23 mouse cellular contexts compared by ENCODE assay signal in genomic region chr3:53939684-53940189, GRCm38 (mm10).
DNase-seq lines count a peak whose midpoint lies in the region; ATAC-seq and TF ChIP-seq lines count a peak whose summit lies in the region.
"Had no signal": no experiment of that assay in that cellular context is flagged by ENCODE, and none has a peak within 500 bp of the region (broad histone marks: within the 10 kb centered on the region; RNA-seq: fewer than 3 reads in every experiment).

No protein-coding gene starts in this region.

- WGBS in forebrain, embryonic 14.5 days = 90% methylated on average over 3 of the region's 3 CpGs
- WGBS in liver, postnatal 0 days (ENCODE audit: insufficient replicate concordance) = 70% methylated on average over 3 of the region's 3 CpGs

- no peak overlapping the region for H3K4me2 ChIP-seq in CH12.LX (ENCODE audit: insufficient read depth, low read depth, poor library complexity, severe bottlenecking)
- H3K4me2 ChIP-seq in forebrain, embryonic 14.5 days (ENCODE audit: low read length) = no peak overlapping the region
- no peak overlapping the region for H3K4me2 ChIP-seq in liver, postnatal 0 days (ENCODE audit: low read depth, low read length)
- H3K4me2 ChIP-seq: embryonic facial prominence, embryonic 13.5 days; embryonic facial prominence, embryonic 15.5 days; forebrain, embryonic 12.5 days; forebrain, embryonic 15.5 days had no signal

- DNase-seq in 3T3-L1 (ENCODE audit: low read depth, low spot score) (peak; percentile 70), CH12.LX (ENCODE audit: extremely low read depth) (peak; percentile 6)
- no peak for DNase-seq in forebrain, embryonic 14.5 days (ENCODE audit: low spot score)
- DNase-seq in liver, postnatal 0 days = no peak
- no peak for DNase-seq in right cerebral cortex, adult 2 months (ENCODE audit: low spot score in 2 of 2)
- DNase-seq: adrenal gland, adult 2 months; adrenal gland, postnatal 10 days; adrenal gland, postnatal 25 days; cerebellum, adult 11 months; cerebellum, adult 18-20 months; cerebellum, adult 8-10 months; cerebellum, adult 9-11 months; cerebellum, postnatal 14 days; cerebellum, postnatal 36 days; embryo, embryonic 11 days; forebrain, postnatal 0 days had no signal

- TF ChIP-seq RAD21 in CH12.LX (IDR thresholded peaks at IDR 0.05; ENCODE audit: low read depth, low read length) = no peak

- no peaks in the 10 kb centered on the region for H3K4me1 ChIP-seq in CH12.LX (ENCODE audit: control insufficient read depth in 1 of 2, insufficient read depth in 2 of 2)
- no peaks in the 10 kb centered on the region for H3K4me1 ChIP-seq in forebrain, embryonic 14.5 days (ENCODE audit: control insufficient read depth, insufficient read depth, low read length)
- no peaks in the 10 kb centered on the region for H3K4me1 ChIP-seq in liver, postnatal 0 days (ENCODE audit: insufficient read depth)
- H3K4me1 ChIP-seq: embryonic facial prominence, embryonic 13.5 days; embryonic facial prominence, embryonic 15.5 days; forebrain, embryonic 10.5 days; forebrain, embryonic 12.5 days; forebrain, embryonic 15.5 days had no signal

- dilution Hi-C loops in CH12.LX (cut with MboI; ENCODE audit: extremely low pct_ligation_motif_present, extremely low pct_unique_long_range_greater_than_20kb, low sequenced_read_pairs) = no loop called here

- no peaks in the 10 kb centered on the region for H3K27me3 ChIP-seq in CH12.LX (replicated peaks)
- H3K27me3 ChIP-seq in forebrain, embryonic 14.5 days (replicated peaks; ENCODE audit: control insufficient read depth, insufficient read depth, low read length) = no peaks in the 10 kb centered on the region
- no peaks in the 10 kb centered on the region for H3K27me3 ChIP-seq in liver, postnatal 0 days (ENCODE audit: insufficient read depth, low read length)
- H3K27me3 ChIP-seq: embryonic facial prominence, embryonic 13.5 days; embryonic facial prominence, embryonic 15.5 days; forebrain, embryonic 12.5 days; forebrain, embryonic 15.5 days had no signal

- H3K9ac ChIP-seq in CH12.LX (ENCODE audit: insufficient read depth, low read depth) = no peak overlapping the region
- no peak overlapping the region for H3K9ac ChIP-seq in forebrain, embryonic 14.5 days (ENCODE audit: low read length)
- no peak overlapping the region for H3K9ac ChIP-seq in liver, postnatal 0 days (replicated peaks)
- H3K9ac ChIP-seq: embryonic facial prominence, embryonic 13.5 days; embryonic facial prominence, embryonic 15.5 days; forebrain, embryonic 12.5 days; forebrain, embryonic 15.5 days; forebrain, postnatal 0 days had no signal

- no peak for ATAC-seq in forebrain, embryonic 14.5 days
- no peak for ATAC-seq in liver, postnatal 0 days
- ATAC-seq: CD4-positive, CD25-positive, alpha-beta regulatory T cell, adult 4 months; forebrain, embryonic 15.5 days; forebrain, postnatal 0 days had no signal

- no peak for TF ChIP-seq POLR2A in CH12.LX (IDR thresholded peaks at IDR 0.05; ENCODE audit: low read depth, low read length)

- no peaks in the 10 kb centered on the region for H3K9me3 ChIP-seq in CH12.LX (replicated peaks; ENCODE audit: low read length)
- no peaks in the 10 kb centered on the region for H3K9me3 ChIP-seq in forebrain, embryonic 14.5 days (replicated peaks; ENCODE audit: control insufficient read depth, low read length)
- H3K9me3 ChIP-seq in liver, postnatal 0 days (ENCODE audit: low read length) = no peaks in the 10 kb centered on the region
- H3K9me3 ChIP-seq: embryonic facial prominence, embryonic 13.5 days; embryonic facial prominence, embryonic 15.5 days; forebrain, embryonic 10.5 days; forebrain, embryonic 12.5 days; forebrain, embryonic 15.5 days had no signal

- in situ Hi-C loops in CH12.LX (cut with MboI; ENCODE audit: low pct_ligation_motif_present, low pct_unique_long_range_greater_than_20kb, low sequenced_read_pairs) = no loop called here

- no peak overlapping the region for H3K4me3 ChIP-seq in CH12.LX (replicated peaks in 1 of 3; ENCODE audit: low read depth in 2 of 3, low read length in 2 of 3, poor library complexity in 1 of 3)
- no peak overlapping the region for H3K4me3 ChIP-seq in forebrain, embryonic 14.5 days (ENCODE audit: low read depth, low read length)
- H3K4me3 ChIP-seq in liver, postnatal 0 days (ENCODE audit: low read depth, low read length) = no peak overlapping the region
- H3K4me3 ChIP-seq: embryonic facial prominence, embryonic 13.5 days; embryonic facial prominence, embryonic 15.5 days; erythroblast, embryonic 14.5 days; forebrain, embryonic 10.5 days; forebrain, embryonic 12.5 days; forebrain, embryonic 15.5 days had no signal

- H3K27ac ChIP-seq in CH12.LX (ENCODE audit: insufficient read depth, low read depth) = no peak overlapping the region
- no peak overlapping the region for H3K27ac ChIP-seq in forebrain, embryonic 14.5 days (ENCODE audit: low read depth, low read length)
- no peak overlapping the region for H3K27ac ChIP-seq in liver, postnatal 0 days (ENCODE audit: low read depth)
- H3K27ac ChIP-seq: embryonic facial prominence, embryonic 13.5 days; embryonic facial prominence, embryonic 15.5 days; forebrain, embryonic 10.5 days; forebrain, embryonic 12.5 days; forebrain, embryonic 15.5 days had no signal

- TF ChIP-seq CTCF in CH12.LX (conservative IDR thresholded peaks at IDR 0.05 in 1 of 2, IDR thresholded peaks at IDR 0.05 in 1 of 2; ENCODE audit: low read depth in 2 of 2, low read length in 2 of 2) = no peak
- no peak for TF ChIP-seq CTCF in liver, postnatal 0 days (IDR thresholded peaks at IDR 0.05; ENCODE audit: low read depth)

- no peaks in the 10 kb centered on the region for H3K36me3 ChIP-seq in CH12.LX (replicated peaks in 1 of 2; ENCODE audit: control insufficient read depth in 1 of 2, insufficient read depth in 1 of 2, low read length in 1 of 2)
- H3K36me3 ChIP-seq in forebrain, embryonic 14.5 days (ENCODE audit: control insufficient read depth, insufficient read depth, low read length) = no peaks in the 10 kb centered on the region
- H3K36me3 ChIP-seq in liver, postnatal 0 days (replicated peaks; ENCODE audit: insufficient read depth, low read length) = no peaks in the 10 kb centered on the region
- H3K36me3 ChIP-seq: embryonic facial prominence, embryonic 13.5 days; embryonic facial prominence, embryonic 15.5 days; forebrain, embryonic 10.5 days; forebrain, embryonic 12.5 days; forebrain, embryonic 15.5 days had no signal

- no peaks in the 10 kb centered on the region for H3K79me2 ChIP-seq in CH12.LX (replicated peaks; ENCODE audit: control insufficient read depth, extremely low read depth, insufficient read depth, poor library complexity, severe bottlenecking)

- no peak for TF ChIP-seq EP300 in CH12.LX (IDR thresholded peaks at IDR 0.05; ENCODE audit: low read length)
- TF ChIP-seq EP300 in liver, postnatal 0 days (IDR thresholded peaks at IDR 0.05; ENCODE audit: low read depth) = no peak

TF ChIP-seq in CH12.LX, 34 proteins besides CTCF, POLR2A, EP300 and RAD21:
- TF ChIP-seq ZC3H11A (IDR thresholded peaks at IDR 0.05; ENCODE audit: low read depth, low read length) (no peak), ZMIZ1 (IDR thresholded peaks at IDR 0.05; ENCODE audit: low read depth, low read length) (no peak), MEF2A (IDR thresholded peaks at IDR 0.05; ENCODE audit: borderline replicate concordance, low read depth, low read length) (no peak), TCF12 (IDR thresholded peaks at IDR 0.05; ENCODE audit: low read depth, low read length) (no peak), SMC3 (IDR thresholded peaks at IDR 0.05; ENCODE audit: low read depth, low read length) (no peak), NRF1 (IDR thresholded peaks at IDR 0.05; ENCODE audit: low read depth, low read length) (no peak), ZKSCAN1 (IDR thresholded peaks at IDR 0.05; ENCODE audit: borderline replicate concordance, low read depth, low read length) (no peak), MAFK (IDR thresholded peaks at IDR 0.05; ENCODE audit: insufficient replicate concordance, low read length) (no peak), KAT2A (IDR thresholded peaks at IDR 0.05; ENCODE audit: insufficient replicate concordance, low read length) (no peak), GABPA (IDR thresholded peaks at IDR 0.05; ENCODE audit: insufficient replicate concordance, low read depth, low read length) (no peak), USF1 (IDR thresholded peaks at IDR 0.05; ENCODE audit: low read depth, low read length) (no peak), CHD1 (IDR thresholded peaks at IDR 0.05; ENCODE audit: low read depth, low read length) (no peak), JUND (conservative IDR thresholded peaks at IDR 0.05; ENCODE audit: low read depth, low read length) (no peak), HCFC1 (IDR thresholded peaks at IDR 0.05; ENCODE audit: low read depth, low read length) (no peak), TBP (conservative IDR thresholded peaks at IDR 0.05; ENCODE audit: low read depth, low read length) (no peak), MAX (IDR thresholded peaks at IDR 0.05; ENCODE audit: low read length) (no peak), IRF4 (IDR thresholded peaks at IDR 0.05; ENCODE audit: low read depth, low read length) (no peak), POLR2AphosphoS2 (IDR thresholded peaks at IDR 0.05; ENCODE audit: low read depth, low read length) (no peak), ETS1 (conservative IDR thresholded peaks at IDR 0.05; ENCODE audit: low read depth, low read length) (no peak)

Comparison
In these comparisons a context has a peak if more than half of its experiments do, and no peak if none do; other contexts are left out.
1. DNase-seq: peak in 3T3-L1 (single experiment) and CH12.LX (single experiment); none in forebrain, embryonic 14.5 days (single experiment), liver, postnatal 0 days (single experiment) and right cerebral cortex, adult 2 months (0 of 2).